ENCODE assay signal across 10 mouse cellular contexts in the genomic region with DNA sequence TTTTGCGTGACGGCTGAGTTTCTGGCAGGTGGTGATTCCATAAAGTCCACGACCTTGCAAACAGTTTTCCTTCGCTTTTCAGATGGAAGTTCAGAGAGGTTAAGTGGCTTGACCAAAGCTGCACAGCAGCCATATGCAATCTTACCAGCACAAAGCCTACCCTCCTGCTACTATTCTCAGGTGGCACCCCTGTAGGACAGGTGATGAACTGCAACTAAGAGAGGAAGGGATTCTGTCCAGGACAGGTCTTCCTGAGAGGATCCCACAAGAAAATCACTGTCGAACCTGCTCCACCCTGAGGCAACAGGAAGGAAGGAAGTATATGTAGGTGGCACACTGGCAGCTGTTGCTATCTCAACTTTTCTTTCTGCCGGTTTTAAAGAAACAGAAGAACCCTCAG. TPM values are rescaled to one million over a fixed set of nuclear protein-coding genes. Genes with fewer than 3 reads are reported as not detected.
DNase-seq lines count a peak whose midpoint lies in the region; ATAC-seq and TF ChIP-seq lines count a peak whose summit lies in the region.
"Had no signal": no experiment of that assay in that cellular context is flagged by ENCODE, and none has a peak within 500 bp of the region (broad histone marks: within the 10 kb centered on the region; RNA-seq: fewer than 3 reads in every experiment).

No protein-coding gene starts in this region.

- no peaks in the 10 kb centered on the region for H3K27me3 ChIP-seq in cerebellum, adult 2 months (ENCODE audit: control insufficient read depth, insufficient read depth, low read length)
- no peaks in the 10 kb centered on the region for H3K27me3 ChIP-seq in hindbrain, postnatal 0 days (ENCODE audit: insufficient read depth, low read length)
- no peaks in the 10 kb centered on the region for H3K27me3 ChIP-seq in hindbrain, embryonic 12.5 days
- no peaks in the 10 kb centered on the region for H3K27me3 ChIP-seq in megakaryocyte, embryonic 14.5 days (replicated peaks)
- no peaks in the 10 kb centered on the region for H3K27me3 ChIP-seq in stomach, embryonic 16.5 days (ENCODE audit: control insufficient read depth, insufficient read depth, low read length)

- TF ChIP-seq POLR2A in cerebellum, adult 2 months (IDR thresholded peaks at IDR 0.05; ENCODE audit: borderline replicate concordance, insufficient read depth, low read length) = no peak

- H3K4me1 ChIP-seq in cerebellum, adult 2 months (ENCODE audit: control insufficient read depth, insufficient read depth, low read length) = peaks cover 54% of the 10 kb centered on the region
- H3K4me1 ChIP-seq in hindbrain, postnatal 0 days (ENCODE audit: insufficient read depth, low read length) = peaks cover 28% of the 10 kb centered on the region
- H3K4me1 ChIP-seq in hindbrain, embryonic 12.5 days = peaks cover 39% of the 10 kb centered on the region
- peaks cover 86% of the 10 kb centered on the region for H3K4me1 ChIP-seq in megakaryocyte, embryonic 14.5 days
- H3K4me1 ChIP-seq in stomach, embryonic 16.5 days (ENCODE audit: control insufficient read depth, insufficient read depth, low read length) = peaks cover 82% of the 10 kb centered on the region

- no peak overlapping the region for H3K9ac ChIP-seq in hindbrain, postnatal 0 days (replicated peaks; ENCODE audit: low read length)
- no peak overlapping the region for H3K9ac ChIP-seq in hindbrain, embryonic 12.5 days
- H3K9ac ChIP-seq in stomach, embryonic 16.5 days (ENCODE audit: low read length) = no peak overlapping the region

- no peak overlapping the region for H3K4me3 ChIP-seq in cerebellum, adult 2 months (replicated peaks; ENCODE audit: insufficient read depth, low read depth, low read length)
- no peak overlapping the region for H3K4me3 ChIP-seq in hindbrain, postnatal 0 days (ENCODE audit: low read length)
- H3K4me3 ChIP-seq in hindbrain, embryonic 12.5 days = no peak overlapping the region
- H3K4me3 ChIP-seq in megakaryocyte, embryonic 14.5 days (replicated peaks) = peak overlapping the region; percentile 39
- no peak overlapping the region for H3K4me3 ChIP-seq in stomach, embryonic 16.5 days (replicated peaks; ENCODE audit: low read length)

- no peak for ATAC-seq in hindbrain, postnatal 0 days
- no peak for ATAC-seq in hindbrain, embryonic 12.5 days (ENCODE audit: low FRiP score)
- ATAC-seq in megakaryocyte, adult 5-6 weeks (ENCODE audit: poor library complexity, severe bottlenecking) = no peak
- ATAC-seq in stomach, embryonic 16.5 days (ENCODE audit: insufficient read depth, low FRiP score) = no peak

- H3K9me3 ChIP-seq in hindbrain, postnatal 0 days (ENCODE audit: low read length) = no peaks in the 10 kb centered on the region
- peaks cover under 1% of the 10 kb centered on the region; the same call in 1 of the 2 replicates for H3K9me3 ChIP-seq in hindbrain, embryonic 12.5 days (replicated peaks)
- no peaks in the 10 kb centered on the region for H3K9me3 ChIP-seq in megakaryocyte, embryonic 14.5 days
- no peaks in the 10 kb centered on the region for H3K9me3 ChIP-seq in stomach, embryonic 16.5 days (replicated peaks; ENCODE audit: control insufficient read depth, low read length)

- no peak for DNase-seq in cerebellum, adult 2 months
- DNase-seq in cerebellum, postnatal 4 days (ENCODE audit: low spot score in 2 of 2) = no peak
- no peak for DNase-seq in hindbrain, postnatal 0 days (ENCODE audit: low spot score)
- DNase-seq in retina, postnatal 1 day = no peak
- DNase-seq: gastrocnemius, postnatal 36 days; right cerebral cortex, postnatal 14 days had no signal

- WGBS in cerebellum, adult 2 months = 61% methylated on average over 6 of the region's 6 CpGs
- WGBS in hindbrain, postnatal 0 days = 73% methylated on average over 6 of the region's 6 CpGs
- WGBS in hindbrain, embryonic 12.5 days = 70% methylated on average over 6 of the region's 6 CpGs
- WGBS in stomach, embryonic 16.5 days = 56% methylated on average over 6 of the region's 6 CpGs

- H3K4me2 ChIP-seq in hindbrain, postnatal 0 days (ENCODE audit: low read depth, low read length) = 0 out of 2 replicates have a peak overlapping the region, but pooled peaks have one; percentile 8
- no peak overlapping the region for H3K4me2 ChIP-seq in hindbrain, embryonic 12.5 days (replicated peaks)
- 0 out of 2 replicates have a peak overlapping the region, but pooled peaks have one; percentile 27 for H3K4me2 ChIP-seq in stomach, embryonic 16.5 days (ENCODE audit: low read depth, low read length)

- no peak overlapping the region for H3K27ac ChIP-seq in cerebellum, adult 2 months (ENCODE audit: insufficient read depth, low read length)
- H3K27ac ChIP-seq in hindbrain, postnatal 0 days = peak overlapping the region; percentile 51
- H3K27ac ChIP-seq in hindbrain, embryonic 12.5 days = no peak overlapping the region
- peak overlapping the region; percentile 68; the same call in 1 of the 2 replicates for H3K27ac ChIP-seq in stomach, embryonic 16.5 days (ENCODE audit: low read length)

- TF ChIP-seq CTCF in cerebellum, adult 2 months (IDR thresholded peaks at IDR 0.05; ENCODE audit: borderline replicate concordance, insufficient read depth, low read depth, low read length) = peak; percentile 37
- TF ChIP-seq CTCF in hindbrain, postnatal 0 days (IDR thresholded peaks at IDR 0.05; ENCODE audit: low read depth) = peak; percentile 39

- no peaks in the 10 kb centered on the region for H3K36me3 ChIP-seq in hindbrain, postnatal 0 days (ENCODE audit: insufficient read depth, low read length)
- peaks cover 8% of the 10 kb centered on the region; the same call in 1 of the 2 replicates for H3K36me3 ChIP-seq in hindbrain, embryonic 12.5 days
- H3K36me3 ChIP-seq in megakaryocyte, embryonic 14.5 days (replicated peaks; ENCODE audit: low read length) = peaks cover 58% of the 10 kb centered on the region
- no peaks in the 10 kb centered on the region for H3K36me3 ChIP-seq in stomach, embryonic 16.5 days (ENCODE audit: control insufficient read depth, insufficient read depth, low read length)

RNA-seq across cellular contexts. Expression of gene Prdm11, which starts 17.1 kb away (rescaled TPM):
- 10.3 and 11.3 TPM in 2 replicates for polyA plus RNA-seq in cerebellum, adult 2 months (2012; rRNA removed)
- total RNA-seq in hindbrain, postnatal 0 days (2014; rRNA removed) = 14.9 and 15.6 TPM in 2 replicates
- polyA plus RNA-seq in hindbrain, postnatal 0 days (2015; fragmentation: Nextera tagmentation; extraction: Ambion mirVana) = 3.5 and 3.7 TPM in 2 replicates
- polyA plus RNA-seq in hindbrain, embryonic 12.5 days (2016; fragmentation: Nextera tagmentation; extraction: Ambion mirVana) = 2.9 and 3.6 TPM in 2 replicates
- polyA plus RNA-seq in megakaryocyte, embryonic 14.5 days (2012; ENCODE audit: insufficient read depth, low replicate concordance) = 17.7 and 18.2 TPM in 2 replicates
- total RNA-seq in megakaryocyte, adult 5-6 weeks (2015) = 0.85 and 2.1 TPM in 2 replicates
- 2.1 TPM in 2 replicates for total RNA-seq in megakaryocyte, adult 5-6 weeks (2017)
- 9.3 and 9.9 TPM in 2 replicates for polyA plus RNA-seq in stomach, embryonic 16.5 days (2015; fragmentation: Nextera tagmentation; extraction: Ambion mirVana)

Comparison
In these comparisons a context has a peak if more than half of its experiments do, and no peak if none do; other contexts are left out.
1. H3K27ac ChIP-seq: peak in hindbrain, postnatal 0 days (single experiment) and stomach, embryonic 16.5 days (single experiment); none in cerebellum, adult 2 months (single experiment) and hindbrain, embryonic 12.5 days (single experiment).